In the genomic region with DNA sequence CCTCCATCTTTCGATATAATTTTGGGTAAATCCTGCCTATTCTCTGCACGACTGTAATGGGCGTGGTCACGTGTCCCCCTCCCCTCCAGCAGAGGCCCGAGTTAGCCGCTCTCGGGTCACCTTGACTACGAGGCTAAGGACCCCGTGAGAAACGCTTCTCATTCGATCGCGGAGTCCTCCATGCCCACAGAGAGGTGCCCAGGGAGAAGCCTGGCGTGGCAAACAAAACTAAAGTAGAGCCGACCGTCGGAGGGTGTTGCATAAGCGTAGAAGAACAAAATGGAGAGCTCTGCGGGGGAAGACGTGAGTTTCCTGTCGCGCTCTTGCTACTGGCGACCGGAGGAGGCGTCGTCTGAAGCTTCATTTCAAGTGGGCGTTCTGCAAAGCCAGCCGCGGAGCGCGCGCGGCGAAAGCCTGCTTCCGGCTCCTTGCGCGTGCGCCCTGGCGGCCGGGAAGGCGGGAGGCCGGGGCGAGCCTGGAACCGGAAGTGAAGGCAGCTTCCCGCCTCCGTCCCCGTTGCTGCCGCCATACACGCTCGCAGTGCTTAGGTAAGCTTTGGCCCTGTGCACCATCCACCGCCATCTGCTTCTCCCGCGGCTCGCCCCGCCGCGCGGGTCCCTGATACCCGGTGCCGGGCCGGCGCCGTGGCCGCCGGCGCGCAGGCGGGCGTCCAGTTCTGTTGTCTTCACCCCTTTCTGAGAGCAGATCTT, we compare ENCODE assay signal across 8 mouse cellular contexts. TPM values are rescaled to one million over a fixed set of nuclear protein-coding genes. Genes with fewer than 3 reads are reported as not detected.
DNase-seq lines count a peak whose midpoint lies in the region; ATAC-seq and TF ChIP-seq lines count a peak whose summit lies in the region.

A gene (plus strand): TSS at position 442 of the 710 bp plus-strand sequence.

- TF ChIP-seq CTCF in E14TG2a.4 (conservative IDR thresholded peaks at IDR 0.05; ENCODE audit: low read length), result no peak
- no peak for TF ChIP-seq CTCF in heart, postnatal 0 days (IDR thresholded peaks at IDR 0.05; ENCODE audit: low read depth)
- no peak for TF ChIP-seq CTCF in testis, adult 2 months (IDR thresholded peaks at IDR 0.05; ENCODE audit: control insufficient read depth, insufficient read depth, insufficient replicate concordance, low read depth, low read length)

- peaks cover 39% of the 10 kb centered on the region for H3K36me3 ChIP-seq in E14TG2a.4 (ENCODE audit: insufficient read depth, low read length)
- peaks cover 33% of the 10 kb centered on the region for H3K36me3 ChIP-seq in forebrain, embryonic 12.5 days (replicated peaks)
- peaks cover 33% of the 10 kb centered on the region for H3K36me3 ChIP-seq in heart, postnatal 0 days (replicated peaks; ENCODE audit: control insufficient read depth, insufficient read depth, low read length)
- peaks cover 33% of the 10 kb centered on the region for H3K36me3 ChIP-seq in liver, embryonic 16.5 days (ENCODE audit: control insufficient read depth, insufficient read depth)
- H3K36me3 ChIP-seq in neural tube, embryonic 13.5 days, result peaks cover 34% of the 10 kb centered on the region
- peaks cover 5% of the 10 kb centered on the region for H3K36me3 ChIP-seq in testis, adult 2 months (ENCODE audit: control insufficient read depth, insufficient read depth, low read length)

- peak; percentile 92 for TF ChIP-seq POLR2A in testis, adult 2 months (IDR thresholded peaks at IDR 0.05; ENCODE audit: control insufficient read depth, low read depth, low read length)

- peak within 1 kb of the TSS; percentile 79 for H3K4me2 ChIP-seq in forebrain, embryonic 12.5 days
- peak within 1 kb of the TSS; percentile 77 for H3K4me2 ChIP-seq in heart, postnatal 0 days (ENCODE audit: low read depth, low read length)
- peak within 1 kb of the TSS; percentile 89 for H3K4me2 ChIP-seq in liver, embryonic 16.5 days (ENCODE audit: low read depth, low read length)
- peak within 1 kb of the TSS; percentile 93 for H3K4me2 ChIP-seq in neural tube, embryonic 13.5 days

- peaks cover 53% of the 10 kb centered on the region for H3K4me1 ChIP-seq in E14TG2a.4 (replicated peaks; ENCODE audit: low read depth, low read length)
- H3K4me1 ChIP-seq in forebrain, embryonic 12.5 days, result peaks cover 47% of the 10 kb centered on the region
- H3K4me1 ChIP-seq in heart, postnatal 0 days (ENCODE audit: control insufficient read depth, insufficient read depth), result peaks cover 24% of the 10 kb centered on the region
- H3K4me1 ChIP-seq in liver, embryonic 16.5 days (ENCODE audit: control insufficient read depth, low read depth, low read length), result peaks cover 44% of the 10 kb centered on the region
- peaks cover 58% of the 10 kb centered on the region for H3K4me1 ChIP-seq in neural tube, embryonic 13.5 days (replicated peaks)
- peaks cover 22% of the 10 kb centered on the region for H3K4me1 ChIP-seq in testis, adult 2 months (ENCODE audit: control insufficient read depth, insufficient read depth, low read length)

- H3K9ac ChIP-seq in forebrain, embryonic 12.5 days, result peak within 1 kb of the TSS; percentile 100
- H3K9ac ChIP-seq in heart, postnatal 0 days (replicated peaks; ENCODE audit: low read depth, low read length), result peak within 1 kb of the TSS; percentile 98
- peak within 1 kb of the TSS; percentile 94 for H3K9ac ChIP-seq in liver, embryonic 16.5 days (ENCODE audit: low read depth, low read length)
- H3K9ac ChIP-seq in neural tube, embryonic 13.5 days, result peak within 1 kb of the TSS; percentile 100

- under 1% methylated on average over 69 of the region's 69 CpGs for WGBS in forebrain, embryonic 12.5 days
- under 1% methylated on average over 65 of the region's 69 CpGs for WGBS in heart, postnatal 0 days
- under 1% methylated on average over 69 of the region's 69 CpGs for WGBS in liver, embryonic 16.5 days (ENCODE audit: insufficient replicate concordance)
- WGBS in neural tube, embryonic 13.5 days, result under 1% methylated on average over 66 of the region's 69 CpGs

- peak; percentile 96; the same call in 1 of the 2 replicates for TF ChIP-seq EP300 in heart, postnatal 0 days (IDR thresholded peaks at IDR 0.05; ENCODE audit: low read depth)

- DNase-seq in c-Kit-positive CD71-positive TER-119-positive erythroid progenitor cells, embryonic 14.5 days (ENCODE audit: low spot score), result peak; percentile 90
- peak; percentile 98 for DNase-seq in heart, postnatal 0 days (ENCODE audit: low spot score)
- peak; percentile 95 to 98 for DNase-seq in kidney, postnatal 4 days

- H3K27me3 ChIP-seq in E14TG2a.4 (ENCODE audit: insufficient read depth, low read length), result peaks cover 11% of the 10 kb centered on the region
- H3K27me3 ChIP-seq in forebrain, embryonic 12.5 days, result no peaks in the 10 kb centered on the region
- H3K27me3 ChIP-seq in heart, postnatal 0 days (ENCODE audit: control insufficient read depth, insufficient read depth, low read length), result no peaks in the 10 kb centered on the region
- H3K27me3 ChIP-seq in liver, embryonic 16.5 days (ENCODE audit: control insufficient read depth, insufficient read depth, low read depth, low read length), result no peaks in the 10 kb centered on the region
- no peaks in the 10 kb centered on the region for H3K27me3 ChIP-seq in neural tube, embryonic 13.5 days
- H3K27me3 ChIP-seq in testis, adult 2 months (ENCODE audit: control insufficient read depth, insufficient read depth, low read length), result no peaks in the 10 kb centered on the region

- ATAC-seq in forebrain, embryonic 12.5 days (ENCODE audit: low FRiP score), result peak; percentile 91
- peak; percentile 87 for ATAC-seq in heart, postnatal 0 days (ENCODE audit: insufficient read depth, low read depth)
- ATAC-seq in liver, embryonic 16.5 days (ENCODE audit: low read depth), result peak; percentile 84
- ATAC-seq in neural tube, embryonic 13.5 days (ENCODE audit: low read depth), result peak; percentile 89

- H3K4me3 ChIP-seq in E14TG2a.4 (replicated peaks; ENCODE audit: low read length), result peak within 1 kb of the TSS; percentile 99
- peak within 1 kb of the TSS; percentile 98 for H3K4me3 ChIP-seq in forebrain, embryonic 12.5 days (replicated peaks)
- peak within 1 kb of the TSS; percentile 90 for H3K4me3 ChIP-seq in heart, postnatal 0 days (ENCODE audit: low read depth, low read length)
- peak within 1 kb of the TSS; percentile 94 for H3K4me3 ChIP-seq in liver, embryonic 16.5 days (ENCODE audit: low read depth, low read length)
- H3K4me3 ChIP-seq in neural tube, embryonic 13.5 days, result peak within 1 kb of the TSS; percentile 99
- peak within 1 kb of the TSS; percentile 92 for H3K4me3 ChIP-seq in testis, adult 2 months (ENCODE audit: control insufficient read depth, low read depth, low read length)

- H3K27ac ChIP-seq in forebrain, embryonic 12.5 days, result peak within 1 kb of the TSS; percentile 98
- peak within 1 kb of the TSS; percentile 100 for H3K27ac ChIP-seq in heart, postnatal 0 days (ENCODE audit: low read depth)
- peak within 1 kb of the TSS; percentile 90 for H3K27ac ChIP-seq in liver, embryonic 16.5 days (ENCODE audit: low read length)
- H3K27ac ChIP-seq in neural tube, embryonic 13.5 days (replicated peaks), result peak within 1 kb of the TSS; percentile 100
- H3K27ac ChIP-seq in testis, adult 2 months (ENCODE audit: control insufficient read depth, insufficient read depth, low read depth, low read length), result peak within 1 kb of the TSS; percentile 90

- H3K9me3 ChIP-seq in E14TG2a.4 (ENCODE audit: low read length), result no peaks in the 10 kb centered on the region
- no peaks in the 10 kb centered on the region for H3K9me3 ChIP-seq in forebrain, embryonic 12.5 days
- no peaks in the 10 kb centered on the region for H3K9me3 ChIP-seq in heart, postnatal 0 days (replicated peaks; ENCODE audit: control insufficient read depth, low read length)
- H3K9me3 ChIP-seq in liver, embryonic 16.5 days (replicated peaks; ENCODE audit: control insufficient read depth, low read length), result no peaks in the 10 kb centered on the region
- no peaks in the 10 kb centered on the region for H3K9me3 ChIP-seq in neural tube, embryonic 13.5 days

RNA-seq across cellular contexts. Expression of the gene that starts here (rescaled TPM):
- 614 and 623 TPM in 2 replicates for polyA plus RNA-seq in forebrain, embryonic 12.5 days (2016; fragmentation: Nextera tagmentation; extraction: Ambion mirVana)
- total RNA-seq in heart, postnatal 0 days (2014; rRNA removed; ENCODE audit: low replicate concordance), result 148 and 162 TPM in 2 replicates
- polyA plus RNA-seq in heart, postnatal 0 days (2015; fragmentation: Nextera tagmentation; extraction: Ambion mirVana), result 131 TPM in 2 replicates
- polyA plus RNA-seq in liver, embryonic 16.5 days (2015; fragmentation: Nextera tagmentation; extraction: Ambion mirVana), result 128 and 133 TPM in 2 replicates
- polyA plus RNA-seq in neural tube, embryonic 13.5 days (2015; fragmentation: Nextera tagmentation; extraction: Ambion mirVana), result 385 and 402 TPM in 2 replicates
- polyA plus RNA-seq in testis, adult 2 months (2012; rRNA removed), result 125 and 129 TPM in 2 replicates

Comparison
In these comparisons a context has a peak if more than half of its experiments do, and no peak if none do; other contexts are left out.
1. Peak in every context shown above with its lines: DNase-seq, ATAC-seq, H3K4me3 ChIP-seq and H3K27ac ChIP-seq.